Mouse (Mus musculus): ENCODE results near the gene Cdca4. TPM values are rescaled to one million over a fixed set of nuclear protein-coding genes. Genes with fewer than 3 reads are reported as not detected.
A peak's percentile ranks its signal among the peaks of the same experiment; 100 is the strongest.
"Not testable (repeated sequence)": the region's sequence is repeated elsewhere in the genome, so short reads cannot be mapped to it uniquely, and the experiment has no call there.

Gene Cdca4
- polyA plus RNA-seq, 1 experiment from 2014 or later = 132 TPM

DNA sequence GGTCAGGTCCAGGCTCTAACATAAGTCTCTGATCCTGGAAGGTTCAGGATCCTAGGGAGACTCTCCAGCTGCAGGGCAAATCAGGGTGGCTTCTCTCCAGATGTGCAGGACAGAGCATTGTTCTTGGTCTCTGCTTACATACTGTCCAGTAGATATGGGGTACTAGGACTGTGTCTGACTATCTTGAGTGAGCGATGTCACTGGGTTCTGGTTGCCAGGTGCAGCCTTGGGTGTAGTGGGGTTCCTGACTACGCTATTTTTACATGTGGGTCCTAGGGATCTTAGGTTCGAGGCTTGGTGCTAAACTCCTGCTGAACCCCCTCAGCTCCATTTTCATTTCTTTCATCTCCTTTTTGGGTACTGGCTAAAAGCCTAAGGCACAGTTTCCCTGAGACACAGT, 1.3 kb upstream of the Cdca4 start:
- peak overlapping the region; percentile 74 for H3K4me2 ChIP-seq (replicated peaks)
- H3K27ac ChIP-seq = no peak overlapping the region
- WGBS = 87% methylated on average over 3 of the region's 3 CpGs
- peak overlapping the region; percentile 84 for H3K9ac ChIP-seq
- H3K27me3 ChIP-seq = no peaks in the 10 kb centered on the region
- H3K36me3 ChIP-seq = peaks cover 40% of the 10 kb centered on the region
- no peaks in the 10 kb centered on the region for H3K9me3 ChIP-seq
- no peak for ATAC-seq (ENCODE audit: low FRiP score, low read depth)
- H3K4me1 ChIP-seq = peaks cover 34% of the 10 kb centered on the region
- H3K4me3 ChIP-seq = peak overlapping the region; percentile 95

DNA sequence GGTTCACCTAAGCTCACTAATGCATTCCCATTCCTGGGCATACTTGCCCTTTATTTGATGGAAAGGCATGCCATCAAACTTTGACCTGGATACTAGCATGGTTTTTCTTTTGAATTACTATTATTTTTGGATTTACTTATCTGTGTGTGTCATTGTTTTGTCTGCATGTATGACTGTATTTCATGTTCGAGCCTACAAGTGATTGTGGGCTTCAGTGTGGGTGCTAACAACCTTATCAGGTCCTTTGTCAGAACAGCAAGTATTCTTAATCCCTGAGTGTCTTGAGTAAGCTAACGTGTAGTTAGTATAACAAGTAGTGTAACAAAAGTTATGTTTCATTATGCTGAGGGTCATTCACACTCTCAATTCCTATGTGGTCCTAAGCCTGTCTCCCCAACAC, 918 bp upstream of the Cdca4 start:
- Histone ChIP-seq H3K4me2 (replicated peaks) (peak overlapping the region; percentile 74), H3K9ac (peak overlapping the region; percentile 84), H3K27ac (peak overlapping the region; percentile 48; the same call in 1 of the 2 replicates), H3K36me3 (peaks cover 43% of the 10 kb centered on the region), H3K27me3 (no peaks in the 10 kb centered on the region), H3K9me3 (no peaks in the 10 kb centered on the region), H3K4me3 (peak overlapping the region; percentile 95), H3K4me1 (peaks cover 35% of the 10 kb centered on the region)
- no peak for ATAC-seq (ENCODE audit: low FRiP score, low read depth)
- WGBS = 33% methylated on average over 2 of the region's 2 CpGs

DNA sequence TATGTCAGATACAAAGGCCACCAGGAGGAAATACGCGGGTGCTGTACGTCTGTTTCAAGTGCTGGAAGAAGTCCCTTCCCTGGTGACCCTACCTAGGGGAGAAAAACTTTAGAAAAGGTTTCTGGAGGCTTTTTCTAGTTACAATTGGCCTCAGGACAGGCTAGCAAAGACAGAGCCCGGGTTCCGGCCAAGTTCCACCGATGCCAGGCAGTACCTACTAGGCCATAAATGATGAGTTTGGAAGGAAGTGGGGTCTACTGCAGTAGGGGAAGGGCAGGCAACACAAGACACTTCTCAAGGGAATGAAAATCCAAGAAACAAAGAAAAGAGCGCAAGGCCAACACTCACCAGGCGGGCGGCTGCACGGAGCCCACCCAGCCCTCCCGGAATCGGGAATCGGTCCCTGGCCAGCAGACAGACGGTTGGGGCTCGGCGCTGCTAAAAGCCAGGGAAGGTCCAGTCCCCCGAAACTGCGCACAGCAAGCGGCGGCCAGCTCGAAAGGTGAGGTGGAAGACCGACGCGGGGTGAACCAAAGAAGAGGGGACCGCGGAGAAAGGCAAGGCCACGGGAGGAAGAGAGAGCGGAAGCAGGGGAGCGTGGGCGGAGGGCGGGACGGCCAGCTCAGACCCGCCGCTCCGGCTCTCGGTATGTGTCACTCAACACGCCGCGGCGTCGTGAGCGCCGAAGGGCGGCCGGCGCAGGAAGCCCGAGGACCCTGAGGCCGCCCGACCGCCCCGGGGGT, 551 bp downstream of the Cdca4 start:
- H3K4me1 ChIP-seq = peaks cover 45% of the 10 kb centered on the region
- WGBS = under 1% methylated on average over 45 of the region's 51 CpGs
- peak overlapping the region; percentile 80 for H3K4me2 ChIP-seq (replicated peaks)
- H3K27ac ChIP-seq = peak overlapping the region; percentile 87
- H3K27me3 ChIP-seq = no peaks in the 10 kb centered on the region
- ATAC-seq (ENCODE audit: low FRiP score, low read depth) = peak; percentile 83
- H3K36me3 ChIP-seq = peaks cover 53% of the 10 kb centered on the region
- H3K9ac ChIP-seq = peak overlapping the region; percentile 95
- H3K4me3 ChIP-seq = peak overlapping the region; percentile 95
- H3K9me3 ChIP-seq = no peaks in the 10 kb centered on the region

DNA sequence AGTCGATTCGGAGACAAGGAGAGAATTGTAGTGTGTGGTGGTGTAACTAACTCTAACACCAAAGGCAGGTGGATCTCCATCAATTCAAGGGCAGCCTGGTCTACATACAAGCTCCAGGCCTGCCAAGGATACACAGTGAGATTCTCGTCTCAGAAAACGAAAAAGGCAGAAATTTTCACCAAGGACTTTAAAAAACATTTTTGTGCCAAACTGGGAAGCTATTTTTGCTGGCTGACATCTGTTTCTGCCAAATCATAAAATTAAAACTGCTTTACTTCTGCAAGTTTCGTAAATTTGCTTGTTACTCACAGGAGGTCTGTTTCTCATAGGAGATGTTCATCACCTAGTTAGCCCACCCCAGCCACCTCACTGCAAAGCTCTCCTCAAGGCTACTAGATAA, 3.3 kb downstream of the Cdca4 start:
- Histone ChIP-seq H3K9ac (peak overlapping the region; percentile 95), H3K27me3 (no peaks in the 10 kb centered on the region), H3K4me1 (peaks cover 54% of the 10 kb centered on the region), H3K27ac (no peak overlapping the region), H3K9me3 (no peaks in the 10 kb centered on the region), H3K4me3 (peak overlapping the region; percentile 95; the same call in 1 of the 2 replicates), H3K4me2 (replicated peaks) (peak overlapping the region; percentile 80), H3K36me3 (peaks cover 52% of the 10 kb centered on the region)
- no peak for ATAC-seq (ENCODE audit: low FRiP score, low read depth)
- WGBS = 84% methylated on average over 5 of the region's 5 CpGs

DNA sequence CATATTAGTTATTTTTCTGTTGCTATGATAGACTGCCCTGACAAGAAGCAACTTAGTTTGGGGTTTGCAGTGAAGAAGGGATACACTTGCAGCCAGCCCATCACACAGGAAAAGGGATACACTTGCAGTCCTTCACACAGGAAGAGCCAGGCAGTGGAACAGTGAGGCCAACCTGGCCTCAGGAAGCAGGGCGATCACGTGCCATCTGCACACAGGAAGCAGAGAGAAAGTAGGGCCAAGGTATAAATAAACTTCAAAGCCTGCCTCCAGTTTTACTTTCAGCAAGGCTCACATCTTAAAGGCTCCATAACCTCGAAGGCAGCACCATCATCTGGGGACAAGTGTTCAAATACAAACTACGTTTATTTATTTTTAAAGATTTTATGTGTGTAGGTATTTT, 6.0 kb downstream of the Cdca4 start:
- peaks cover 46% of the 10 kb centered on the region for H3K4me1 ChIP-seq
- no peak for ATAC-seq (ENCODE audit: low FRiP score, low read depth)
- no peaks in the 10 kb centered on the region for H3K27me3 ChIP-seq
- peaks cover 79% of the 10 kb centered on the region for H3K36me3 ChIP-seq
- H3K9ac ChIP-seq = 0 out of 2 replicates have a peak overlapping the region, but pooled peaks have one; percentile 43
- H3K4me3 ChIP-seq = no peak overlapping the region
- WGBS = 75% methylated on average over 4 of the region's 4 CpGs
- no peak overlapping the region for H3K4me2 ChIP-seq (replicated peaks)
- H3K9me3 ChIP-seq = no peaks in the 10 kb centered on the region
- H3K27ac ChIP-seq = no peak overlapping the region

DNA sequence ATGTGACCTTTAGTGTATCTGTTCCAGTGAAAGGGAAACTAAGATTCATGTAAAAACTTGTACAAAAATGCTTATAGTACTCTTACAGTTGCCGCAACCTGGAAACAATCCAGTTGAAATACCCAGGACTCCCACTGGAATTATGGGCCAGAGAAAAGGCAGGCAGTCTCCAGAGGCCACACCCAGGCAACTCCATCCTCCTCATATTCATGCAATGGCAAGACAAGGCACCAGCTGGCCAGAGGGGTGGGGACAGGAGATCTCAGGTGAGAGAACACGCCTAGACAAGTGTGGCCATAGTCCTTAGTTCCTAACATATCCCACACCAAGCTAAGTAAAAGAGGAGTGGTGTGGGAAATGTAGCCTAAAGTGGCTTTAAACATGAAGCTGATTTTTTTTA, 6.5 kb downstream of the Cdca4 start:
- peaks cover 40% of the 10 kb centered on the region for H3K4me1 ChIP-seq
- no peak overlapping the region for H3K4me3 ChIP-seq
- no peak overlapping the region for H3K4me2 ChIP-seq (replicated peaks)
- H3K36me3 ChIP-seq = peaks cover 80% of the 10 kb centered on the region
- H3K27ac ChIP-seq = no peak overlapping the region
- WGBS = 69% methylated on average over 2 of the region's 2 CpGs
- no peaks in the 10 kb centered on the region for H3K9me3 ChIP-seq
- no peak for ATAC-seq (ENCODE audit: low FRiP score, low read depth)
- no peak overlapping the region for H3K9ac ChIP-seq
- no peaks in the 10 kb centered on the region for H3K27me3 ChIP-seq

DNA sequence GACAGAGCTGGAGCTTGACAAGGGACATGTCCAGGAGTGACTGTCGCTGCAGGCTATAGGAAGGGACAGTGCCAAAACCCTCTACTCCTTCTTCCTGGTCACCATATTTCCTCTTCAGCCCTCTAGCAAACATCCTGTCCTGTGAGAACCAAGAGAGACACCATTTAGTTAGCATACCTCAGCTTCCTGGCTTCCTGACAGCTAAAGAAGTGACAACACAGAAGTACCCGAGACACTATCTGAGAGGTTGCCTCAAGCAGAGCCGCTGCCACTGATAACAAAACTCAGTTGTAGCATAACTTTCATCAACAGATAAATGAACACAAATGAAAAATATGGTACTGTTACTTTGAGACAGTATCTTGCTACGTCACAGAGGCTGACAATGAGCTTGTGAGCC, 7.2 kb downstream of the Cdca4 start:
- Histone ChIP-seq H3K27ac (no peak overlapping the region), H3K4me1 (peaks cover 33% of the 10 kb centered on the region), H3K27me3 (no peaks in the 10 kb centered on the region), H3K4me3 (no peak overlapping the region), H3K9me3 (no peaks in the 10 kb centered on the region), H3K36me3 (peaks cover 79% of the 10 kb centered on the region), H3K4me2 (replicated peaks) (no peak overlapping the region), H3K9ac (no peak overlapping the region)
- WGBS = 87% methylated on average over 4 of the region's 4 CpGs
- no peak for ATAC-seq (ENCODE audit: low FRiP score, low read depth)

DNA sequence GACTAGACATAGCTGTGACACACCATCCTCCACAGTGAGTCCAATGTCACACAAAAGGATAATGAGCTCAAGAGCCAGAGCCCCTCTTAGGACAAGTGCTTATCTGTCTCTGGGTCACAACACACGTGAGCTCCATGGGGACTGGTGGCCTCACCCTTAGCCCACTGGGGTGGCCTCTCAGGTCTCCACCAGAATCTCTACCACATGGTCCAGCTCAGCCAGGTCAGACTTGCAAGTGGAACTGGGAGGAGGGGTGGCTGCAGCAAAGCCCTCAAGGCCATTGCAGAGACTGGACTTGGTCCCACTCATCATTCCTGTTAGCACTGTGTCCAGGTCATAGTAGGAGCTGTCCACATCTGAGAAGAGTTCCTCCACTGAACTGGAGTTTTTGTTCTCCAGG, 8.0 kb downstream of the Cdca4 start:
- Histone ChIP-seq H3K9me3 (no peaks in the 10 kb centered on the region), H3K27ac (no peak overlapping the region), H3K4me3 (no peak overlapping the region), H3K4me1 (peaks cover 26% of the 10 kb centered on the region), H3K36me3 (peaks cover 74% of the 10 kb centered on the region), H3K4me2 (replicated peaks) (no peak overlapping the region), H3K27me3 (no peaks in the 10 kb centered on the region), H3K9ac (no peak overlapping the region)
- ATAC-seq (ENCODE audit: low FRiP score, low read depth) = no peak
- 68% methylated on average over 1 of the region's 1 CpGs for WGBS

DNA sequence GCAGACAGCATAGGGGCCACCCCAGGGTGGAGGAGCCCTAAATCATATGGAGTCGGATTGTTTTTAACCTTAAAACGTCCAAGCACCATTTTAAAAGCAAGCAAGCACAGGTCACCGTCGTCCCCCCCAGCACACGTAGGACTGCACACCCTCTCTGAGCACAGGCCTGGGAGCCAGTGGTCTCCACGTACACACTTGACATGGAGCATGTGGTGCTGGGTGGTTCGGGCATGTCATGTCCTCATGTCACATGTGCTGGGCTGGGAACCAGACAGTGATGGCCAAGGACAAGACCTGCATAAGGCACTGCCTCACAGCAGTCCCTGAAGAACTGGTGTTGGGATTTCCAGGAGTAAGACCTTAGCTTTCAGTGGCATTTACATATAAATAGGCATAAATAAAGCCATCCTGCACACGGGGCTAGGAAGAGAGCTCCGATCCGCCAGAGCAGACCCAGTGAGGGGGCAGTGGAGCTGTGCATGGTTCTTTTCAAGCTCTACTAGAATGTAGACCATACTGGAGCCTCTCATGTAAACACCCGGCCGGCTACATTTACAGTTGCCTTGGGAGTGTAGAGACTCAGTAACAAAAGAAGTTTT, 8.7 kb downstream of the Cdca4 start:
- WGBS = 87% methylated on average over 12 of the region's 12 CpGs
- no peaks in the 10 kb centered on the region for H3K9me3 ChIP-seq
- peaks cover 67% of the 10 kb centered on the region for H3K36me3 ChIP-seq
- no peak overlapping the region for H3K4me2 ChIP-seq (replicated peaks)
- peaks cover 19% of the 10 kb centered on the region for H3K4me1 ChIP-seq
- no peak for ATAC-seq (ENCODE audit: low FRiP score, low read depth)
- H3K27ac ChIP-seq = no peak overlapping the region
- no peaks in the 10 kb centered on the region for H3K27me3 ChIP-seq
- H3K9ac ChIP-seq = no peak overlapping the region
- no peak overlapping the region for H3K4me3 ChIP-seq

DNA sequence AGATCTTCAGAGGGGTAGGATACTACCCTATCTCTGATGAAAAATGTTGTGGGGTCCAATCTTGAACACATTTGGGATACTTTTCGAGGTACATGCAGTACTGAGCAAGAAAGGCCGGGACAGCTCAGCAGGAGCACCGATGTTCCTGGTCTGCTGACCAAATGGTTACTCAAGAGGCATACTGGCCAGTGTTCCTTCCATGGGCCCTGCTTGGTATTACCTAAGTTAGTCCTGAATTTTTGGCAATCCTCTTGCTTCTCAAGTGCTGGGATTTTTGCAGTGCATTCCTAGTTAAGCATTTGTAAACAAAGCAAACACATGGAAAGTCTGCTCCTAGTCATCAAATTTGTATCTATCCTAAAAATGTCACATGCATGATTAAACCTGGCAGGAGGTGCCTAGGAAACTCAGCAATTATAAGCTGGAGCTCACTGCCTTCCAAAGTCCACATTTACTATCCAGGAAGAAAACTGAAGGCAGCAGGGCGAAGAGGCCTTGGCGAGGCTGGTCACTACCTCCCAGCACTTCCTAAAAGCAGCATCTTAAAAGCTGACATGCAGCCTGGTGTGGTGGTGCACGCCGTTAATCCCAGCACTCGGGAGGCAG, 10.1 kb downstream of the Cdca4 start:
- WGBS = 89% methylated on average over 8 of the region's 8 CpGs
- ATAC-seq (ENCODE audit: low FRiP score, low read depth) = no peak

DNA sequence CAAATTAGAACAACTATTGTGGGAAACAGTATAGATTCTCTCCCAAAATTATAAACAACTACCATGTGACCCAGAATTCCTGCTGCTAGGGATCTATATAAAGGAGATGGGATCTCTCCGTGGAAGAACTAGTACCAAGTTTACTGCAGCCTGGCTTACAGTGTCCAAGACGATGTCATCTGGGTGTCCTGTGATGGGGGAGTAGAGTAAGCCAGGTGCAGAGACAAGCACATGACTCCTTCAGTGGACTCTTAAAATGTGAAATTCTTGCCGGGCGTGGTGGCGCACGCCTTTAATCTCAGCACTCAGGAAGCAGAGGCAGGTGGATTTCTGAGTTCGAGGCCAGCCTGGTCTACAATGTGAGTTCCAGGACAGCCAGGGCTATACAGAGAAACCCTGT, 12.4 kb downstream of the Cdca4 start:
- H3K36me3 ChIP-seq = peaks cover 79% of the 10 kb centered on the region
- H3K4me1 ChIP-seq; H3K27me3 ChIP-seq; H3K9me3 ChIP-seq; H3K4me2 ChIP-seq (replicated peaks); H3K4me3 ChIP-seq; H3K27ac ChIP-seq; ATAC-seq (ENCODE audit: low FRiP score, low read depth); H3K9ac ChIP-seq: not testable (repeated sequence)
- WGBS = 79% methylated on average over 7 of the region's 7 CpGs

More for the DNA sequence above, 10.1 kb downstream of the Cdca4 start:
- Histone ChIP-seq H3K4me1 (peaks cover 14% of the 10 kb centered on the region; the same call in 1 of the 2 replicates), H3K27me3 (no peaks in the 10 kb centered on the region), H3K36me3 (peaks cover 68% of the 10 kb centered on the region), H3K27ac (no peak overlapping the region), H3K4me3 (no peak overlapping the region), H3K9me3 (no peaks in the 10 kb centered on the region), H3K4me2 (replicated peaks) (no peak overlapping the region), H3K9ac (no peak overlapping the region)

DNA sequence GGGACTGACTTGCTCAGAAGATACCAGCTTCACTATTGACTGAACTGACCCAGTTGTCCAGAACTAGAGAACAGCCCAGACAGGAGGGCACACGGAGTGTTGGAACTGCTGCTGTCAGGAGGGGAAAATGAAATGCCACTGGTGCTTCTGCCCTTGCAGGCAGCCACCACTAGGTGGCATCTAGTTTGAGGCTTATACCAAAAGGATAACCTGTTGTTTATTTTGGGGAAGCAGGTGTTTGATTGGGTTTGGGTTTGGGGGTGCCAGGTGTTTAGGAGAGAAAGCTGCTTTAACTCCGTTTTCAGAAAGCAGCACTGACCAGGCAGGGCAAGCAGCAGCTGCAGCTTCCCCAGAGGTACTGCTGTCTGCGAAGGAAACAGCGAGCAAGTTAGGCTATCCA, 12.9 kb downstream of the Cdca4 start:
- no peak overlapping the region for H3K27ac ChIP-seq
- peaks cover 75% of the 10 kb centered on the region for H3K36me3 ChIP-seq
- no peak overlapping the region for H3K4me3 ChIP-seq
- WGBS = 52% methylated on average over 4 of the region's 4 CpGs
- ATAC-seq (ENCODE audit: low FRiP score, low read depth) = no peak
- H3K9ac ChIP-seq = no peak overlapping the region
- no peaks in the 10 kb centered on the region for H3K27me3 ChIP-seq
- no peaks in the 10 kb centered on the region for H3K9me3 ChIP-seq
- H3K4me1 ChIP-seq = no peaks in the 10 kb centered on the region
- no peak overlapping the region for H3K4me2 ChIP-seq (replicated peaks)

Data from limb, embryonic 13.5 days (tissue).